Mouse (Mus musculus) intestine, postnatal 0 days (tissue): ENCODE results near the gene Pard3. TPM values are rescaled to one million over a fixed set of nuclear protein-coding genes. Genes with fewer than 3 reads are reported as not detected.

Source experiments
- ATAC-seq: fragments of 200-750 bp; cut with Nextera tagmentation; 2 replicates; pipeline ENCODE4 v1.8.0; 2017; ENCODE audit warnings: mild to moderate bottlenecking, moderate TSS enrichment, moderate library complexity
- H3K27ac ChIP-seq: fragments of 300-500 bp; sonication (generic); 2 replicates; pipeline ENCODE4 v1.5.1; 2014; ENCODE audit warnings: mild to moderate bottlenecking, low read depth, low read length, moderate library complexity
- H3K27me3 ChIP-seq: fragments of 300-500 bp; sonication (generic); replicated peaks from 2 replicates; pipeline ENCODE4 v1.6.1; 2014; ENCODE audit warnings: low read length, mixed read lengths; ENCODE audit not compliant: control insufficient read depth, insufficient read depth
- H3K36me3 ChIP-seq: fragments of 300-500 bp; sonication (generic); 2 replicates; pipeline ENCODE4 v1.6.1; 2014; ENCODE audit warnings: mild to moderate bottlenecking, moderate library complexity; ENCODE audit not compliant: control insufficient read depth, insufficient read depth
- H3K4me1 ChIP-seq: fragments of 300-500 bp; sonication (generic); replicated peaks from 2 replicates; pipeline ENCODE4 v1.6.1; 2014; ENCODE audit warnings: antibody characterized with exemption, low read length, mixed read lengths; ENCODE audit not compliant: control insufficient read depth, insufficient read depth
- H3K4me2 ChIP-seq: fragments of 300-500 bp; sonication (generic); replicated peaks from 2 replicates; pipeline ENCODE4 v1.6.1; 2014; ENCODE audit warnings: low read depth, mild to moderate bottlenecking, moderate library complexity
- H3K4me3 ChIP-seq: fragments of 300-500 bp; sonication (generic); 2 replicates; pipeline ENCODE4 v1.5.1; 2014; ENCODE audit warnings: low read depth, low read length
- H3K9ac ChIP-seq: fragments of 300-500 bp; sonication (generic); 2 replicates; pipeline ENCODE4 v1.6.1; 2014; ENCODE audit warnings: mild to moderate bottlenecking, low read depth, low read length
- H3K9me3 ChIP-seq: fragments of 300-500 bp; sonication (generic); 2 replicates; pipeline ENCODE4 v1.6.1; 2016; ENCODE audit warnings: mixed run types; ENCODE audit not compliant: control insufficient read depth
- CTCF ChIP-seq: sonication (generic); IDR thresholded peaks from 2 replicates; pipeline ENCODE4 v1.5.1; 2016; ENCODE audit warnings: low read depth, mild to moderate bottlenecking, control low read depth, antibody characterized with exemption, moderate library complexity
- WGBS: fragments of 180-500 bp; shearing (Covaris S2); extraction: QIAGEN DNeasy Blood & Tissue Kit; methylation state at CpG from one replicate; pipeline ENCODE4 v1.1.7; 2014; 5-methylcytosine and 5-hydroxymethylcytosine counted together
- polyA plus RNA-seq: library from polyadenylated mRNA; unstranded; fragments of >200 nt; fragmentation: Nextera tagmentation; extraction: Ambion mirVana; gene quantifications from 2 replicates; pipeline ENCODE4 v1.2.1, GENCODE M21; 2015

Gene Pard3
- polyA plus RNA-seq = 12.5 and 14.2 TPM in 2 replicates

DNA sequence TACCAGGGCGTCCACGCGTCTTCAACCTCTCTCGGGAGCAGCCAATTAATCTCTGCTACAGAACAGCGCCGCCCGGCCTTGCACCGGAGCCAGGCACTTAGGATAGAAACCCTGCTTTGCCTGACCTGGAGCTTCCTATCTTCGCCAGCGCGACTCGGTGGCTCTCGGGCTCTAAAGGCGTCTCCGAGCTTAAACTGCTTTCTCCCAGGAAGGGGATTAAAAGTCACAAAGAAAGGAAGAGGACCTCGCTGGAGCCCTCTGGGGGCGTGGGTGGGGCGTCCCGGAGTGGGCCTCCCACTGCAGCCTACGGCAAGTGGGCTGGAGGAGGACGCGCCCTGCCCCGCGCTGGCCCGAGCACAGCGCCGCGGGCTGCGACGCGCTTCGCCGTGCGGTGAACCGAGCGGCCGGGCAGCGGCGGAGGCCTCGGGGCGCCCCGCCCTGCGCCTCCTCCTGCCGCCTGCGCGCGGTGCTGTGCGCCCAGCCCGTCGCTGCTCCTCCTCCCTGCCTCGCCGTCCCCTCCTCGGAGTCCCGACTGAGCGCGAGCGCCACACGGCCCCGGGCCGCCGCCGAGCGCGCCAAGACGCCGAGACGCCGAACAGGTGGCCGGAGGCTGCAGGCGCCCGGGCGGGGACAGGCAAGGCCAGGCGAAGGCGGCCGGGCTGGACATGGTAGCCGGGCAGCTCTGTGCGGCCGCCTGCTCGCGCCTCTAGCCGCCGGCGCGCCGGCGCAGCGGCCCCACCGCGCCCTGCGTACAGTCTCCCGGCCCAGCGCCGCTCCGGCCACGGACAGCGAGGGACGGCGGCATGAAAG, at the start of gene Pard3:
Pard3 (plus strand) TSS at position 343 of the 810 bp plus-strand sequence.
- ATAC-seq = peak; percentile 96
- under 1% methylated on average over 79 of the region's 98 CpGs for WGBS
- Histone ChIP-seq H3K36me3 (no peaks in the 10 kb centered on the region), H3K9me3 (no peaks in the 10 kb centered on the region), H3K27ac (peak within 1 kb of the TSS; percentile 95), H3K4me2 (peak within 1 kb of the TSS; percentile 90), H3K4me1 (0 out of 2 replicates have a peak, but pooled peaks cover 4% of the 10 kb centered on the region), H3K27me3 (no peaks in the 10 kb centered on the region), H3K9ac (peak within 1 kb of the TSS; percentile 87), H3K4me3 (peak within 1 kb of the TSS; percentile 93)
- TF ChIP-seq CTCF = peak; percentile 71

DNA sequence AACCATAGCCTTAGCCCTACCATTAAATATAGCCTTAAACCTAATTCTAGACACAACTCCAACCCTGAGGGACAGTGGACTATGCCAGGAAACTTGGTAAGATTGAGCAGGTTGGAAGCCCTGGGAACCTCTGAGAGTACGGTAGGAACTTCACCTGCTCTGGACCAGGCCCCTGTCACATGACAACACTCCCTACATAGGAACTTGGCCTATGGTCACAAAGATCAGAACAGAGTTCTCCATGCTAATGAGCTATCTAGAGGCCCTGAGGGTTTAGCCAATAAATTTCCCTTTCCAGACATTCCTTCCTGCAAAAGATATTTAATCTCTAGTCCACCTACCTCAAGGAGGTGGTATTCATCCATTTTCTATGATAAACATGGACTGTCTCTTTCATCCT, 41.9 kb upstream of the Pard3 start:
- peak; percentile 81 for ATAC-seq
- H3K27ac ChIP-seq = no peak overlapping the region

DNA sequence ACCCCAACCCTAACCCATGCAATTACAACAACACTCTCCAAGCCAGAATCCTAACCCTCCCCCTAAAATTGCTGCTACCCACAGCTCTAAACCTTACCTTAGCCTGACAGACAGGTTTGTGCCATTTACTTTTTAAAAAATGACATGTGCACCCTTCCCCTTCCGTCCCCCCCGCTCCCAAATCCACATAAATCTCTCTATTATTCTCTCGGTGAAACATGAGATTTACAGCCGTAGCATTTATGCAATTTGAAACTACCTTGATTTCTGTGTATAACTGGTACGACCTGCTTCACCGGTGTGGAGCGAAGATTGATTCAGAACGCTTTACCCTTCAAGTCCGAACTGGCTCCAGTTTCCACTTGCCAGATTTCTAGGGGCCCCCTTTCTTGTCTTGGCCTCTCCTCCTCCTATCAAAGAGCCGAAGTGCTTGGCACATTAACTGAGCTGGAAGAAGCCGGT, 38.4 kb upstream of the Pard3 start:
- Histone ChIP-seq H3K4me1 (no peaks in the 10 kb centered on the region), H3K36me3 (no peaks in the 10 kb centered on the region), H3K9ac (no peak overlapping the region), H3K4me2 (peak overlapping the region; percentile 30), H3K9me3 (no peaks in the 10 kb centered on the region), H3K4me3 (no peak overlapping the region), H3K27me3 (no peaks in the 10 kb centered on the region), H3K27ac (no peak overlapping the region)
- no peak for TF ChIP-seq CTCF
- no peak for ATAC-seq
- 45% methylated on average over 11 of the region's 11 CpGs for WGBS

More for the DNA sequence above, 41.9 kb upstream of the Pard3 start:
- TF ChIP-seq CTCF = no peak
- WGBS = 54% methylated on average over 1 of the region's 1 CpGs
- H3K9me3 ChIP-seq = 0 out of 2 replicates have a peak, but pooled peaks cover 4% of the 10 kb centered on the region
- H3K4me2 ChIP-seq = no peak overlapping the region
- H3K9ac ChIP-seq = no peak overlapping the region
- H3K4me1 ChIP-seq = no peaks in the 10 kb centered on the region
- no peak overlapping the region for H3K4me3 ChIP-seq
- H3K27me3 ChIP-seq = no peaks in the 10 kb centered on the region
- no peaks in the 10 kb centered on the region for H3K36me3 ChIP-seq

DNA sequence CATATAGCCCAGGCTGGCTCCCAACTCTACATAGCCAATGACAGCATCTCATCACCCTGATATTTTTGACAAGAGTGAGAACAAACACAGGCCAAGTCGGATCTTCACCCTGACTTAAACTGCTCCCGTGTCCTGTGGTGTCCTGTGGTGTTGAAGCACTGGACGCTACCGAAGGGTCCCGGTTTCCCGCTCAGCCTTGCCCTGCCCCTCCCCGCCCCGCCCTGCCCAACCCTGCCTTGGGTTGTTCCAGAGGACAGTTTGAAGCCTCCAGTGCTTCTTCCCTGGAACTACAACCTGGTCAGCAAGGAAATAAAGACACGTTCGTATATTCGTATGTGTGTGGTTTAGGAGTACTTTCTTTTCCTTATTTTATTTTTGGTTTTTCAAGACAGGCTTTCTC, 37.9 kb upstream of the Pard3 start:
- no peak for ATAC-seq
- Histone ChIP-seq H3K27ac (no peak overlapping the region), H3K9ac (no peak overlapping the region), H3K4me2 (peak overlapping the region; percentile 30), H3K27me3 (no peaks in the 10 kb centered on the region), H3K36me3 (no peaks in the 10 kb centered on the region), H3K4me1 (no peaks in the 10 kb centered on the region), H3K4me3 (no peak overlapping the region), H3K9me3 (no peaks in the 10 kb centered on the region)
- TF ChIP-seq CTCF = no peak
- WGBS = 33% methylated on average over 11 of the region's 11 CpGs

DNA sequence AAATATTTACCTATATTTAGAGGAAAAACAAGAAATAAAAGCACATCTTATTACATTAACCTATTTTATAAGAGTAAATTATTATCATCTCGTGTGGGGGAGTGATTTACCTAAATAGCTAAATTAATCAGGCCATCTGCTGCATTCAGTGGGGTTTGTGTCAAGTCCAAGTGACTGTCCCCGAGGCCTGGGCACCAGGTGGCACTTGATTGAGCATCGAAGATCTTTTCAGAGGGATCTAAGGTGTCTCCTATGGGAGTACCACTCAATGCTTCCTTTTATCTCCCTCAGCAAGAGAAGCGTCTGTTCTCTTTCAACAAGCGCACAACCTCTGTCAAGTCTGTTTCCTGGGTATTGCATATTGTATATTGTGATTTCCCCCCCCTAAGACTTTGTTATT, 32.2 kb upstream of the Pard3 start:
- no peaks in the 10 kb centered on the region for H3K4me1 ChIP-seq
- no peak for TF ChIP-seq CTCF
- H3K27ac ChIP-seq = no peak overlapping the region
- H3K4me3 ChIP-seq = no peak overlapping the region
- no peaks in the 10 kb centered on the region for H3K27me3 ChIP-seq
- H3K4me2 ChIP-seq = no peak overlapping the region
- H3K36me3 ChIP-seq = no peaks in the 10 kb centered on the region
- no peaks in the 10 kb centered on the region for H3K9me3 ChIP-seq
- H3K9ac ChIP-seq = no peak overlapping the region
- no peak for ATAC-seq
- 87% methylated on average over 5 of the region's 5 CpGs for WGBS

DNA sequence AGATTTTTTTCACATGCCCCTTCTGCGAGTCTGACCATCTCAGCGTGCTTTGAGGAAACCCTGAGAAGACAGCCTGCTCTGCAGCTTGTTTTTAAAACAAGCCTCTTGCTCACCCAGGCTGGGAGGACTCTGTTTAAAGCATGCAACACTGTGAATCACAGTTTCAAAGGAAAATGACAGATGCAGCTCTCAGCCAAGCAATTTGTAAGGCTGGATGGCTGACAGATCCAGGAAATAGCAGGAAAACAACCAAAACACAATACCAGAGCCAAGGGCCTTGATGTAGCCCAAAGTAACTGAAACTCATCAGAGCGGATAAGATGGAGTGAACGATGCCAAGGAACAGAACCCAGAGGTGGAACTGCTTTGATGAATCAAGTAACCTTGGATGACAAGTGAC, 24.8 kb upstream of the Pard3 start:
- no peak for TF ChIP-seq CTCF
- 72% methylated on average over 4 of the region's 4 CpGs for WGBS
- no peaks in the 10 kb centered on the region; the same call in 1 of the 2 replicates for H3K9me3 ChIP-seq

More for the DNA sequence above, 24.8 kb upstream of the Pard3 start:
- Histone ChIP-seq H3K27me3 (0 out of 2 replicates have a peak, but pooled peaks cover 3% of the 10 kb centered on the region), H3K4me1 (no peaks in the 10 kb centered on the region), H3K9ac (no peak overlapping the region), H3K36me3 (no peaks in the 10 kb centered on the region), H3K27ac (no peak overlapping the region), H3K4me2 (no peak overlapping the region), H3K4me3 (no peak overlapping the region)
- ATAC-seq = no peak
